Mouse (Mus musculus) embryonic facial prominence, embryonic 12.5 days (tissue): ENCODE results near the gene Cox14. TPM values are rescaled to one million over a fixed set of nuclear protein-coding genes. Genes with fewer than 3 reads are reported as not detected.
A peak's percentile ranks its signal among the peaks of the same experiment; 100 is the strongest.

ENCODE experiments used
- ATAC-seq: fragments of 200-750 bp; cut with Nextera tagmentation; 2 replicates; pipeline ENCODE4 v1.8.0; 2017; ENCODE audit not compliant: insufficient number of reproducible peaks, insufficient read depth, low FRiP score, low TSS enrichment
- H3K27ac ChIP-seq: fragments of 300-500 bp; sonication (generic); 2 replicates; pipeline ENCODE4 v1.5.1; 2016; ENCODE audit warnings: mild to moderate bottlenecking
- H3K27me3 ChIP-seq: fragments of 300-500 bp; sonication (generic); 2 replicates; pipeline ENCODE4 v1.6.1; 2016; ENCODE audit warnings: mild to moderate bottlenecking, moderate library complexity
- H3K36me3 ChIP-seq: fragments of 300-500 bp; sonication (generic); 2 replicates; pipeline ENCODE4 v1.6.1; 2016; ENCODE audit warnings: mild to moderate bottlenecking
- H3K4me1 ChIP-seq: fragments of 300-500 bp; sonication (generic); 2 replicates; pipeline ENCODE4 v1.6.1; 2016
- H3K4me2 ChIP-seq: fragments of 300-500 bp; sonication (generic); replicated peaks from 2 replicates; pipeline ENCODE4 v1.6.1; 2016; ENCODE audit warnings: mild to moderate bottlenecking, moderate library complexity
- H3K4me3 ChIP-seq: fragments of 300-500 bp; sonication (generic); 2 replicates; pipeline ENCODE4 v1.5.1; 2016; ENCODE audit warnings: mild to moderate bottlenecking
- H3K9ac ChIP-seq: fragments of 300-500 bp; sonication (generic); 2 replicates; pipeline ENCODE4 v1.6.1; 2016; ENCODE audit warnings: mild to moderate bottlenecking, moderate library complexity
- H3K9me3 ChIP-seq: fragments of 300-500 bp; sonication (generic); 2 replicates; pipeline ENCODE4 v1.6.1; 2016; ENCODE audit warnings: mild to moderate bottlenecking, moderate library complexity
- WGBS: fragments of 180-500 bp; shearing (Covaris S2); methylation state at CpG from one replicate; pipeline ENCODE4 v1.1.7; 2016; 5-methylcytosine and 5-hydroxymethylcytosine counted together
- polyA plus RNA-seq: library from polyadenylated mRNA; unstranded; fragments of >200 nt; fragmentation: Nextera tagmentation; extraction: Ambion mirVana; gene quantifications from 2 replicates; pipeline ENCODE4 v1.2.1, GENCODE M21; 2016

Gene Cox14
- 148 and 161 TPM in 2 replicates for polyA plus RNA-seq

- ATAC-seq = peak; percentile 91
- Histone ChIP-seq H3K36me3 (peaks cover 25% of the 10 kb centered on the region), H3K9ac (peak within 1 kb of the TSS; percentile 93), H3K27ac (peak within 1 kb of the TSS; percentile 92), H3K4me3 (peak within 1 kb of the TSS; percentile 99), H3K4me1 (peaks cover 29% of the 10 kb centered on the region), H3K9me3 (no peaks in the 10 kb centered on the region), H3K4me2 (peak within 1 kb of the TSS; percentile 72), H3K27me3 (no peaks in the 10 kb centered on the region)
- under 1% methylated on average over 68 of the region's 68 CpGs for WGBS
Measured at GRCm38 (mm10) chr15:99725341-99726155, at the start of gene Cox14. Gene Cox14 (plus strand): TSS chr15:99725618.

- ATAC-seq = no peak
- H3K4me2 ChIP-seq = no peak overlapping the region
- H3K4me1 ChIP-seq = 0 out of 2 replicates have a peak, but pooled peaks cover 5% of the 10 kb centered on the region
- H3K36me3 ChIP-seq = no peaks in the 10 kb centered on the region
- no peak overlapping the region for H3K9ac ChIP-seq
- 26% methylated on average over 8 of the region's 8 CpGs for WGBS
- H3K9me3 ChIP-seq = no peaks in the 10 kb centered on the region
- H3K27me3 ChIP-seq = peaks cover 16% of the 10 kb centered on the region
- no peak overlapping the region for H3K4me3 ChIP-seq
- H3K27ac ChIP-seq = no peak overlapping the region
Measured at GRCm38 (mm10) chr15:99677089-99677488, 48.3 kb upstream of the Cox14 start.

GRCm38 (mm10) chr15:99678063-99678800 is 47.2 kb upstream of the Cox14 start:
- 14% methylated on average over 13 of the region's 13 CpGs for WGBS
- H3K4me2 ChIP-seq = no peak overlapping the region
- no peaks in the 10 kb centered on the region for H3K36me3 ChIP-seq
- no peak for ATAC-seq
- no peak overlapping the region for H3K27ac ChIP-seq
- H3K9ac ChIP-seq = no peak overlapping the region
- H3K27me3 ChIP-seq = peaks cover 6% of the 10 kb centered on the region
- no peaks in the 10 kb centered on the region for H3K9me3 ChIP-seq
- H3K4me1 ChIP-seq = 0 out of 2 replicates have a peak, but pooled peaks cover 5% of the 10 kb centered on the region
- no peak overlapping the region for H3K4me3 ChIP-seq

GRCm38 (mm10) chr15:99679008-99679407 is 46.4 kb upstream of the Cox14 start:
- Histone ChIP-seq H3K27me3 (peaks cover 4% of the 10 kb centered on the region; the same call in 1 of the 2 replicates), H3K4me2 (no peak overlapping the region), H3K4me3 (no peak overlapping the region), H3K27ac (no peak overlapping the region), H3K9me3 (no peaks in the 10 kb centered on the region), H3K36me3 (no peaks in the 10 kb centered on the region), H3K4me1 (0 out of 2 replicates have a peak, but pooled peaks cover 5% of the 10 kb centered on the region), H3K9ac (no peak overlapping the region)
- ATAC-seq = no peak
- WGBS = 57% methylated on average over 7 of the region's 7 CpGs

- whole genome bisulfite sequencing = 89% methylated on average over 7 of the region's 7 CpGs
- Histone ChIP-seq H3K4me2 (no peak overlapping the region), H3K4me1 (0 out of 2 replicates have a peak, but pooled peaks cover 5% of the 10 kb centered on the region), H3K36me3 (no peaks in the 10 kb centered on the region), H3K9me3 (no peaks in the 10 kb centered on the region), H3K4me3 (no peak overlapping the region), H3K27me3 (no peaks in the 10 kb centered on the region), H3K9ac (no peak overlapping the region), H3K27ac (no peak overlapping the region)
- ATAC-seq = no peak
Measured at GRCm38 (mm10) chr15:99682880-99683279, 42.5 kb upstream of the Cox14 start.

DNA sequence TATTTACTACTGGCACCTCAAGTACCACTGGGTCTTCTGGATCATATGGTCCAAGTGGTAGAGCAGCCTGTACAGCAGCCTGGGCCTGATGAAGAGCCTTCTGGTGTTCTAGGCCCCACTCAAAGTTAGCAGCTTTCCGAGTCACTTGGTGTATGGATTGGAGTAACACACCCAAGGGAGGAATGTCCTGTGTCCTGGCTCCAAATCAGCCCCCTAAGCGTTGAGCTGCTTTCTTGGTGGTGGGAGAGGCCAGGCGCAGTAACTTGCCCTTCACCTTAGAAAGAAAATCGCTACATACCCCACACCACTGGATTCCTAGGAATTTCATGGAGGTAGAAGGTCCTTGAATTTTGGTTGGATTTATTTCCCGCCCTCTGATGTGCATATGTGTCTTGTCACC is 41.3 kb upstream of the Cox14 start:
- 90% methylated on average over 5 of the region's 5 CpGs for WGBS

DNA sequence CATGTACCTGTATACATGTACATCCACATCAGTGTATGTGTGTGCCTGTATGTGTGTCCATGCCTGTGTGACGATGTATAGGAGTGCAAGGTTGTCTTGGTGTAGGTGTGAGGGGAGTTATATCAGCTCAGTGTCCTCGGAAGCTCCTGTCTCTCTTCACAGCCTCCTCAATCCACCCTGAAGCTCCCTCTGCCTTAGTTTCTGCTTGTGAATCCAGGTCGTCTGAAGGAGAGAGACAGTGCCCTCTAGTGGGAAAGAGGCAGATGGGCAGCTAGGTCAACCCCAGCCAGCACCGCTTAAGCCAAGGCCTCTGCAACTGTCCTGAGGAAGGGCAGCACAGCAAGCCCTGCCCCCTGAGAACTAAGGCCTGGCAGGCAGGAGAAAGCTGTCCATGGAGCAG is 36.7 kb upstream of the Cox14 start:
- ATAC-seq = no peak
- no peaks in the 10 kb centered on the region for H3K9me3 ChIP-seq
- H3K27me3 ChIP-seq = peaks cover 11% of the 10 kb centered on the region; the same call in 1 of the 2 replicates
- H3K9ac ChIP-seq = no peak overlapping the region
- H3K36me3 ChIP-seq = no peaks in the 10 kb centered on the region
- peaks cover 6% of the 10 kb centered on the region; the same call in 1 of the 2 replicates for H3K4me1 ChIP-seq
- H3K4me2 ChIP-seq = no peak overlapping the region
- H3K27ac ChIP-seq = no peak overlapping the region
- 3% methylated on average over 4 of the region's 4 CpGs for WGBS
- no peak overlapping the region for H3K4me3 ChIP-seq

More for the DNA sequence above, 41.3 kb upstream of the Cox14 start:
- no peak for ATAC-seq
- Histone ChIP-seq H3K4me1 (no peaks in the 10 kb centered on the region), H3K27ac (no peak overlapping the region), H3K4me3 (no peak overlapping the region), H3K4me2 (no peak overlapping the region), H3K36me3 (no peaks in the 10 kb centered on the region), H3K27me3 (peaks cover 3% of the 10 kb centered on the region; the same call in 1 of the 2 replicates), H3K9ac (no peak overlapping the region), H3K9me3 (no peaks in the 10 kb centered on the region)

- no peak overlapping the region for H3K9ac ChIP-seq
- H3K9me3 ChIP-seq = no peaks in the 10 kb centered on the region
- ATAC-seq = no peak
- H3K4me1 ChIP-seq = peaks cover 6% of the 10 kb centered on the region; the same call in 1 of the 2 replicates
- no peaks in the 10 kb centered on the region for H3K36me3 ChIP-seq
- H3K27me3 ChIP-seq = peaks cover 11% of the 10 kb centered on the region; the same call in 1 of the 2 replicates
- H3K27ac ChIP-seq = no peak overlapping the region
- WGBS = 14% methylated on average over 4 of the region's 4 CpGs
- no peak overlapping the region for H3K4me2 ChIP-seq
- no peak overlapping the region for H3K4me3 ChIP-seq
Measured at GRCm38 (mm10) chr15:99690924-99691323, 34.5 kb upstream of the Cox14 start.

DNA sequence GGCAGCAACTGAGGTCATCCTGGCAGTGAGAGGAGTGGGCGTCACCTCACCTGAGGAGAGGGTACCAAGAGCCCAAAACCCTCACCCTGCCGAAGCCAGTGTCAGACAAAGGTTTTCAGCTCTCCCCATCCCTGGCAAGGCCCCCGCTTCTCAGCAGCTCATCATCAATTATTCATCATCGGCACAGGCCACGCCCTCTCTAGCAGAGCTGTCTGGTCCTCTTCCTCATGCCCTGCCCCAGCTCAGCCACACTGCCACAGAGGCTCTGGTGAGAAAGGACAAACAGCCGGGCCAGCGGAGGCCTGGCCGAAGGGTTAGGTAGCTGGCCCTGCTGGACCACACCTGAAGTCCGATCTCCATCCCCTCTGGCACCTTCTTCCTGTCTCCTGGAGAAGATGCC is 33.4 kb upstream of the Cox14 start:
- Histone ChIP-seq H3K9me3 (no peaks in the 10 kb centered on the region), H3K4me3 (no peak overlapping the region), H3K27ac (no peak overlapping the region), H3K27me3 (peaks cover 16% of the 10 kb centered on the region; the same call in 1 of the 2 replicates), H3K9ac (no peak overlapping the region), H3K4me2 (no peak overlapping the region), H3K36me3 (no peaks in the 10 kb centered on the region), H3K4me1 (peaks cover 6% of the 10 kb centered on the region; the same call in 1 of the 2 replicates)
- no peak for ATAC-seq
- 60% methylated on average over 9 of the region's 9 CpGs for WGBS

DNA sequence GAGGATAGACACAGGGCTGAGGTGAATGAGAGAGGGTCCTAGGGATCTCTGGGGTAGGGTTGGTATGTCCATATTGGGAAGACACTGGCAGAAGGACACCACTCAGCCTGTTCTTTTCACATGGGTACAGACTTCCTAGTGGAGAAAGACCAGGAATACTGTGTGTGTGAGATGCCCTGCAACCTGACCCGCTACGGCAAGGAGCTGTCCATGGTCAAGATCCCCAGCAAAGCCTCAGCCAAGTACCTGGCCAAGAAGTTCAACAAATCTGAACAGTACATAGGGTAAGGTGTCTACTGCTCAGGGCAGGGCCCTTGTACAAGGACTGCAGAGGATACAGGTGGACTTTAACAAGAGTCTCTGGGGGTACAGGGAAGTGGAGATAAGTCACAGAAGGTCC is 28.1 kb upstream of the Cox14 start:
- no peak overlapping the region for H3K4me2 ChIP-seq
- H3K27ac ChIP-seq = no peak overlapping the region
- no peaks in the 10 kb centered on the region for H3K4me1 ChIP-seq
- H3K9me3 ChIP-seq = no peaks in the 10 kb centered on the region
- H3K4me3 ChIP-seq = no peak overlapping the region
- no peak overlapping the region for H3K9ac ChIP-seq
- ATAC-seq = no peak
- WGBS = 20% methylated on average over 2 of the region's 2 CpGs
- H3K27me3 ChIP-seq = 0 out of 2 replicates have a peak, but pooled peaks cover 10% of the 10 kb centered on the region
- H3K36me3 ChIP-seq = no peaks in the 10 kb centered on the region

DNA sequence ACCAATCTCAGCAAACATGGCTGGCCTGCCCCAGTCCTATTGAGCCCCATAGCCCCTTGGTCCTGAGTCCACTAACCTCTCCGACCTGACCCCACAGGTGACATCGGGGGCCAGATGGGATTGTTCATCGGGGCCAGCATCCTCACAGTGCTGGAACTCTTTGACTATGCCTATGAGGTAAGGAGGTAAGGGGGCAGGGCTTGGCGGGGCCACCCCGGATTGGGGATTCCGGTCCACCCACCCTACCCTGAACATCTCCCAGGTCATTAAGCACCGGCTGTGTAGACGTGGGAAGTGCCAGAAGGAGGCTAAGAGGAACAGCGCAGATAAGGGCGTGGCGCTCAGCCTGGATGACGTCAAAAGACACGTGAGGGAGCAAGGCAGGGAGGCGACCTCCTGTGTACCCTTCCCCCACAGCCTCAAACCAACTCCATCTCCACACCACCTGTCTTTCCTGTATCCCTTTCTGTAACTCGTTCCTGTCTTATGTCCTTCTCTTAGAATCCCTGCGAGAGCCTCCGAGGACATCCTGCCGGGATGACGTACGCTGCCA is 26.8 kb upstream of the Cox14 start:
- peaks cover 9% of the 10 kb centered on the region for H3K4me1 ChIP-seq
- H3K27ac ChIP-seq = no peak overlapping the region
- 0 out of 2 replicates have a peak, but pooled peaks cover 5% of the 10 kb centered on the region for H3K27me3 ChIP-seq
- peaks cover 5% of the 10 kb centered on the region; the same call in 1 of the 2 replicates for H3K36me3 ChIP-seq
- ATAC-seq = no peak
- H3K4me2 ChIP-seq = 0 out of 2 replicates have a peak overlapping the region, but pooled peaks have one; percentile 3
- no peak overlapping the region for H3K9ac ChIP-seq
- no peaks in the 10 kb centered on the region for H3K9me3 ChIP-seq
- H3K4me3 ChIP-seq = no peak overlapping the region
- 34% methylated on average over 20 of the region's 20 CpGs for WGBS
